Mouse (Mus musculus): ENCODE measurements around the gene Slc17a8.
"Not testable (repeated sequence)": the region's sequence is repeated elsewhere in the genome, so short reads cannot be mapped to it uniquely, and the experiment has no call there.

Slc17a8 gene

DNA sequence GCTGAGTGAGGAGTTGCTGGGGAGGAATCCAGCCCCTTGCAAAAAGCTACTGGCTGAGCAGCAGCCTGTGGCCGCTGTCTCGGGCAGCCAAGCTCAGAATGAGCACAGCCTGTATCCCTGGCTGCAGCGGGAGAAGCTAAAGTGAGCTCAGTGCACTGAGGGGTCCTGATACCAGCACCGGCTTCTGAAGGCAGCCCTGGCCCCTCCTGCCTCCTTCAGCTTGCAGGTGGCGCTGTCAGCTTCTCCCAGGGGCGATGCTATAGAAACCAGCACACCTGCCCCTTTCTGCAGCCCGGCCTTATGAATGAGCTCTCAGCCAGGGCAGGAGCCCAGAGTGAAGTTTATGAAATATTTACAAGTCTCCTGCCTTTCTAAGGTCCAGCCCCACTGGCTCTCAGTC, at the start of gene Slc17a8:
Gene Slc17a8 (minus strand): TSS at position 125 of the 400 bp plus-strand sequence.
- ChIA-PET POLR2A (interaction anchor here in 1 of 4 experiments (0.6 kb wide), 1 partner anchor 207 kb away, joined by 3 read pairs; no protein-coding TSS in a partner anchor), CTCF (interaction anchor here (0.5 to 2.4 kb wide), 10 partner anchors 9 to 225 kb away, joined by 3 to 12 read pairs (median 5); no protein-coding TSS in a partner anchor)

- POLR2A ChIA-PET, CTCF ChIA-PET: not testable (repeated sequence)
These were observed 49.3 kb upstream of the Slc17a8 start for GRCm38 (mm10) chr10:89670371-89670770.

GRCm38 (mm10) chr10:89667571-89667970, 46.5 kb upstream of the Slc17a8 start:
- ChIA-PET CTCF (interaction anchor here in 1 of 4 experiments (0.8 kb wide), 1 partner anchor 206 kb away, joined by 4 read pairs; no protein-coding TSS in a partner anchor), POLR2A (interaction anchor here in 2 of 4 experiments (0.5 to 0.6 kb wide), 2 partner anchors 13 to 233 kb away, joined by 3 to 6 read pairs; no protein-coding TSS in a partner anchor)

GRCm38 (mm10) chr10:89665679-89666078, 44.6 kb upstream of the Slc17a8 start:
- CTCF ChIA-PET = no interaction called here
- POLR2A ChIA-PET = interaction anchor here in 1 of 4 experiments (1.3 kb wide), 1 partner anchor 13 kb away, joined by 6 read pairs; no protein-coding TSS in a partner anchor

DNA sequence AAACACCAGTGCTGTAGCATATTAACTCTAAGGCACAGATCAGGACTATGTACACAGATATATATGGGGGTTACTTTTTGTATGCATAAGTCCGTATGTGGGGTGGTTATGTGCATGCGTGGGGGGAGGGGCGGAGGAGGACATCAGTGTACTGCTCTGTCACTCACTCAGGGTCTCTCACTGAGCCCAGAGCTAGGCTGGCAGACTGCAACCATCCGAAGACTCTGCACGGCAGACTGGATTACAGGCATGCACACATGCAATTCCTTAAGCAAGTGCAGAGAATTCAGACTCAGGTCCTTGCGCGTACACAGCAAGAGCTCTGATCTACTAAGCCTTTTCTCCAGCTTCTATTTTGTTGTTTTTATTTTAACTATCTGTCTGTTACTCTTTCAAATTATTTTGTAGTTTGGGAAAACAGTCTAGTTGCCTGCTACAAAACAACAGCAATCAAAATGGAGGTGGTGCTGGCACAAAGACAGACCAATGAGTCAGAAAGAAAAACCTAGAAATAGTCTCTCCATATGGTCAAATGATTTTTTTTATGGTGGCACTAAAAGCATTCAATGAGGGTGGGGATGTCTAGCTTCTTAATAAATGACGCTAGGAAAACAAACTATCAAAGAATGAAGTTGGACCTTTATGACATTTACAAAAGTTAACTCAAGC, 44.1 kb upstream of the Slc17a8 start:
- CTCF ChIA-PET = no interaction called here
- POLR2A ChIA-PET = interaction anchor here in 1 of 4 experiments (1.3 kb wide), 1 partner anchor 13 kb away, joined by 6 read pairs; no protein-coding TSS in a partner anchor

- ChIA-PET POLR2A (interaction anchor here in 1 of 4 experiments (0.8 kb wide), 1 partner anchor 12 kb away, joined by 3 read pairs; no protein-coding TSS in a partner anchor), CTCF (no interaction called here)
These were observed 35.3 kb upstream of the Slc17a8 start for GRCm38 (mm10) chr10:89656366-89656765.

GRCm38 (mm10) chr10:89652912-89653311, 31.9 kb upstream of the Slc17a8 start:
- POLR2A ChIA-PET = interaction anchor here in 2 of 4 experiments (0.6 to 1.7 kb wide), 2 partner anchors 12 to 97 kb away, joined by 3 to 6 read pairs; no protein-coding TSS in a partner anchor

GRCm38 (mm10) chr10:89651691-89652090, 30.6 kb upstream of the Slc17a8 start:
- ChIA-PET CTCF (no interaction called here), POLR2A (interaction anchor here in 1 of 4 experiments (1.7 kb wide), 1 partner anchor 13 kb away, joined by 6 read pairs; no protein-coding TSS in a partner anchor)

More at GRCm38 (mm10) chr10:89652912-89653311, 31.9 kb upstream of the Slc17a8 start:
- CTCF ChIA-PET = no interaction called here

DNA sequence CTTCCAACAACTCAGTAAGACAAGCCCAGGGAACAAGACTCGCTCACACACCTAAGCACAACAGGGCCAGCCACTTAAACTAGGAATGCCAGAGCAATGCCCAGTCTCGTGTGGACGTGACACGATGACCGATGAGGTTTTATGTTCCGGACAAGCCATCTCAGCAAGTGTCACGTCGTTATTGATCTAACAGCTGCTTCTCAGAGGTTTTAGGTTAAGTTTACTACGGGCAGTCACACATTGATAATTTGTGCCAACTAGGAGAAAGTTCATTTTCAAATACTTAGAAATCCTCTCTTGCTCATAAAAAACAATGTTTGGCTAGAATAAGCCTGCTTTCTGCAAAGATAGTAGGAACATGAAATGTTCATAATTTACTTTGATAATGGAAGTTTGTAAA, 25.9 kb upstream of the Slc17a8 start:
- CTCF ChIA-PET = no interaction called here
- POLR2A ChIA-PET = interaction anchor here in 1 of 4 experiments (1.2 kb wide), 1 partner anchor 22 kb away, joined by 3 read pairs; no protein-coding TSS in a partner anchor

GRCm38 (mm10) chr10:89637001-89637400, 15.9 kb upstream of the Slc17a8 start:
- ChIA-PET CTCF (no interaction called here), POLR2A (no interaction called here)

DNA sequence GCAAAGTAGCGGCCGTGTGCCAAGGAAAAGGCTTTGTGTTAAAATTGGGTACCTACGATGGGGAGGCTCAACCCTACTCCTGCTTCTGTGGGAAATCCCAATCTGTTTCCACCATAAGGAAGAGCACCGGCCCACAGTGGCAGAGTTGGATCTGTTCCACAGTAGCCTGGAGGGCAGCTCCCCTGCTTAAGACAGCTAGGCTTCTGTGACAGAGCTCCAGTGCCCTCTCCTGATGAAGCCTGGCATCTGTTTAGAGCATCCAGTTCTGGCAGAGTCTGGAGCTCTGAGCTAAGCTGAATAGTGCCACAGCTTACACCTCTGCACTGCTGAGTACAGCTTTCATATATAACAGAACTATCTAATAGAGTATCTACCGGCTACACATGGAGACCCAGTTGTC, 14.0 kb upstream of the Slc17a8 start:
- ChIA-PET CTCF (interaction anchor here (0.5 to 1.9 kb wide), 8 partner anchors 134 to 429 kb away, joined by 3 to 12 read pairs (median 6); partner anchors contain the start of gene Gas2l3 (in 1 of the 4)), POLR2A (interaction anchor here in 1 of 4 experiments (1.5 kb wide), 1 partner anchor 152 kb away, joined by 3 read pairs; no protein-coding TSS in a partner anchor)

DNA sequence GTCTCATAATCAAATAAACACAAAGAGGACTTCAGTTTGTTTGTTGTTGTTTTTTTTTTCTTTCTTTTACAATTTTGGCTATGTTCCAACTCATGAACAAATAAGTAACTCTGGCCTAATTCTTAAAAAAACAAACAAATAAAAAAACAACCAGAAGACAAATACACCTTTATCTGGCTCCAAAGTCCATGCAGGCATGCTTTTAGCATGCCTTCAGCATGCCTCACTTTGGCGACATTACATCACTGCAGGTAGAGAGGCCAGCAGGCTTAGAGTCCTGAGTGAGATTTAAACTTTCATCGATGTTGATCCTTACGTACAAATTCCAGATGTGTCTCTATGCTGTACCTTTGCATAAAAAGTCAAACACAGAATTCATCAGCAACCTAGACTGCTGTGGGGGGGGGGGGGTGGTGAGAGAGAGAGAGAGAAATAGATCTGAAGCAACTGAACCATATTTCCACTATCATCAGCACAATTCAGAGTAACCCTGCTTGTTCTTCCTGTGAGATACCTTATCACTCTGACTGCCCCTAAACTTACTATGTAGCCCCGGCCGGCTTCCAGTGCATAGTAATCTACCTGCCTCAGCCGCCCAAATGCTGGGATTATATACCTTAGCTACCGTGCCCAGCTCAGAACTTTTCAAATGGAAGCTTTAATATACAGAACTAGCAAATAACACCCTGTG, 12.8 kb upstream of the Slc17a8 start:
- ChIA-PET POLR2A (interaction anchor here in 1 of 4 experiments (1.0 kb wide), 1 partner anchor 11 kb away, joined by 3 read pairs; no protein-coding TSS in a partner anchor), CTCF (interaction anchor here in 2 of 4 experiments (1.5 to 1.9 kb wide), 3 partner anchors 172 to 428 kb away, joined by 5 to 12 read pairs (median 10); no protein-coding TSS in a partner anchor)

DNA sequence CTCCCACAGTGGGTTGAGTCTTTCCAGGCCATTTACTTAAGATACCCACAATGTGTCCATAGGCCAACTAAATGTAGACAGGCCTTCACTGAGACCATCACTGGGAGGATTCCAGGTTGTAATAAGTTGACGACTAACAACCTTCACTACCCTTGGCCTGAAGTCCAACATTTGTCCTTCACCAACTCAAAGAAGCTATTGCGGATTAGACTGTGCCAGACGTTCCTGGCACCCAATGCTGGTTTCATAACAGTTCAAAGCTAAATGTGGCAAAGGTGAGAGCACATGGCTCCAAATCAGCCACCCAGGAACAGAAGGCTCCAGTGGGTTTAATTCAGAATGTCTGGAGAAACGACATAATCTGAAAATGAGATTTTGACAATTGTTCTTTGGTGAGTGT, 12.1 kb upstream of the Slc17a8 start:
- POLR2A ChIA-PET = interaction anchor here in 2 of 4 experiments (0.6 to 1.0 kb wide), 2 partner anchors 11 to 232 kb away, joined by 3 read pairs; no protein-coding TSS in a partner anchor
- CTCF ChIA-PET = no interaction called here

DNA sequence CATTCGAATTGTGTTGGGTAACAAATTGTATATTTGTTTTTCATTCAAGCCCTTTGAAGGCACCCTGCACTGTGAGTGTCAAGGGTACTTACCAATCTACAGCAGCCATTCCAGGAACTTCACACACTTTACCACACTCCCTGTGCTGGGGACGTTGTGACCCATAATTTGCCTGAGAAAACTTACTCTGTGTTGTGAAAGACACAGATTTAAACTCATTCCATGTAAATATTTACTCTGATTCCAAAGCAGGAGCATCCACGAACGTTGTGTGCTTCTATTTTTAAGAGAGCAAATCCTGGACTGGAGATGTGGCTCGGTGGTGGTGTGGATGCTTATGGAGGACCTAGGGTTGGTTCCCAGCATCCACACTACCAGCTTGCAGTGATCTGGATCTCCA, 10.8 kb upstream of the Slc17a8 start:
- CTCF ChIA-PET = interaction anchor here (0.8 to 2.7 kb wide), 4 partner anchors 169 to 426 kb away, joined by 8 to 28 read pairs (median 10); no protein-coding TSS in a partner anchor

DNA sequence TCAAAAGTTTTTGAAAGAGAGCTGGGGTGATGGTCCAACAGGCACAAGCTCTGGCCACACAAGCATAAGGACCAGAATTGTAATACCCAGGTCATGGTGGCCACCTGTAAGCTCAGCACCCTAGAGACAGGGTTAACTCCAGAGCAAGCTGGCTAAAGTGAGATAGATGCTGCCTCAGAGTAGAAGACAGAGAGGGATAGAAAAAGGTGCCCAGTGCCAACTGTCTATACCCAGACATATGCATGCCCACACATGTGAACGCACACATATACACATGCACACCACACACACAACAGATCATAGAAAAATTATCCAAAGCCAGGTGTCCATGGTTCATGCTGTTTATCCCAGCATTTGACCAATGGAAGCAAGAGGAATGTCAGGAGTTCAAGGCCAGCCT, 9.5 kb upstream of the Slc17a8 start:
- POLR2A ChIA-PET = interaction anchor here in 1 of 4 experiments (1.2 kb wide), 1 partner anchor 159 kb away, joined by 3 read pairs; no protein-coding TSS in a partner anchor
- CTCF ChIA-PET = interaction anchor here (0.6 to 2.7 kb wide), 28 partner anchors 9 to 1279 kb away, joined by 3 to 42 read pairs (median 6); partner anchors contain the start of gene Slc17a8 (in 3 of the 4)

More for the DNA sequence above, 10.8 kb upstream of the Slc17a8 start:
- POLR2A ChIA-PET = no interaction called here

DNA sequence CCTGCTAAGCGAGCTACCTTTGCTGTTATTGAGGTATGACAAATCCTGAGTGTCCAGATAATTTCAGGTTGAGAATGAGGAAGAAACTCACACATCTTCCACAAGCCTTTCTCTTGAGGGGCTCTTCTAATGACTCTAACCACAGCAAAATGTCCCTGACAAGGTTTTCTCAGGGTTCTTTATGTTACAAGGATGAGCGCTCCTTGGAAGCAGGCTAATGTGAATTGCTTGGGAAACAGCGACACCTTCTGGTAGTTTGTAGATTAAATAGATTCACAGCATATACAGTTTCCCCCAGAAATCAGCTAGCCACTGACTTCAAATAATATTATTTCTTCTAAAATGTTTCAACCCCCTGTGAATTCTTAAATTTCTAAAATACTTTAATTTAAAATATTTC, 9.0 kb upstream of the Slc17a8 start:
- ChIA-PET CTCF (interaction anchor here (0.6 to 2.7 kb wide), 30 partner anchors 9 to 1279 kb away, joined by 3 to 42 read pairs (median 5); partner anchors contain the start of gene Slc17a8 (in 3 of the 4)), POLR2A (interaction anchor here in 1 of 4 experiments (1.2 kb wide), 1 partner anchor 159 kb away, joined by 3 read pairs; no protein-coding TSS in a partner anchor)

DNA sequence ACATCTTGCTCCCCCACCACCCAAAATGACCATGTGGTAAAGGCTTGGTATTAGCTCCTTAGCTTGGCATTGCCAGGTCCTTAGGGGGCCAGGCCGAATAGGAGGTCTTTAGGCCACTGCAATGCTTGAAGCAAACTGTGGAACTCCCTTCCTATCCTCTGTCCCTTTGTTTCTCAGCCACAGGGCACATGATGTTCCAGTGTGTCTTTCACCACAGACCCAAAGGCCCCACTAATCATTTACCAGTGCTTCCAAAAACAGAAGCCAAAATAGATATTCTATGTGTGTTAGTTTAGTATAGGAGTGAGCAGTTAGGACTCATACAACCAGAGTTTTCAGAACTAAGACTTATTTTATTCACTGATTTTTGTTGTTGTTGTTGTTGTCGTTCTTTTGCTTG, 5.7 kb upstream of the Slc17a8 start:
- ChIA-PET POLR2A (no interaction called here), CTCF (interaction anchor here in 2 of 4 experiments (1.8 kb wide), 2 partner anchors 164 to 165 kb away, joined by 12 read pairs; no protein-coding TSS in a partner anchor)

GRCm38 (mm10) chr10:89624196-89624595, 3.1 kb upstream of the Slc17a8 start:
- ChIA-PET POLR2A (no interaction called here), CTCF (interaction anchor here in 1 of 4 experiments (1.0 kb wide), 1 partner anchor 162 kb away, joined by 4 read pairs; no protein-coding TSS in a partner anchor)

GRCm38 (mm10) chr10:89599311-89599710, 21.7 kb downstream of the Slc17a8 start:
- ChIA-PET CTCF (no interaction called here), POLR2A (no interaction called here)
